Mouse (Mus musculus) bone marrow macrophage, adult 2 months (primary cell): ENCODE results near the gene Tmem121b. TPM values are rescaled to one million over a fixed set of nuclear protein-coding genes. Genes with fewer than 3 reads are reported as not detected.

Source experiments
- H3K27ac ChIP-seq: 2 replicates; pipeline ENCODE4 v1.5.1; 2012; ENCODE audit warnings: low read depth, low read length; ENCODE audit not compliant: insufficient read depth
- H3K4me1 ChIP-seq: 2 replicates; pipeline ENCODE4 v1.6.1; 2012; ENCODE audit warnings: low read length; ENCODE audit not compliant: control insufficient read depth, insufficient read depth
- H3K4me3 ChIP-seq: 2 replicates; pipeline ENCODE4 v1.5.1; 2012; ENCODE audit warnings: mild to moderate bottlenecking, low read length, moderate library complexity; ENCODE audit not compliant: insufficient read depth
- CTCF ChIP-seq: IDR thresholded peaks from 2 replicates; pipeline ENCODE4 v1.5.1; 2012; ENCODE audit warnings: low read depth, mild to moderate bottlenecking, low read length, moderate library complexity
- POLR2A ChIP-seq: IDR thresholded peaks from 2 replicates; pipeline ENCODE4 v1.6.1; 2012; ENCODE audit warnings: mild to moderate bottlenecking, low read depth, low read length, borderline replicate concordance
- polyA plus RNA-seq: library from polyadenylated mRNA; stranded (reverse); fragments of >200 nt; gene quantifications from 2 replicates; pipeline ENCODE4 v1.2.4, GENCODE M21; 2012; ENCODE audit not compliant: missing spikeins, insufficient read depth, insufficient read length

Gene Tmem121b
- polyA plus RNA-seq, 1 experiment: not detected

DNA sequence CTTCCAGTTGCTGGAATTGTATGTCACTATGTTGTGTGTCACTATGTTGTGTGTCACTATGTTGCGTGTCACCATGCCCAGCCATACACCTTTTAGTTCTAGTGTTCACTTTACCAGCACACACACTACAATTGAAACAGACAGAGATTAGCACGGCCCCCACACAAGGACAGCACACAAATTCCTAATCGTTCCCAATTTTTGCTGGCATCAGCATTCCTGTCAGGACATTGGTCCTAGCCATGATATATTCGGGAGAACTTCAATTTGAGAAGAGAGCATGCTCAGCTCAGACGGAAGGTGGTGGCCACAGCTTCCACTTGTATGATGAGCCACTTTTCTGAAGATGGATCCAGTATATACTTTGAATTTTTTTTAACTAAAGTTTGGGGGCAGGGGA lies 31.2 kb upstream of the Tmem121b start:
- no peaks in the 10 kb centered on the region for H3K4me1 ChIP-seq
- H3K27ac ChIP-seq: no peak overlapping the region
- TF ChIP-seq POLR2A (no peak), CTCF (no peak)
- no peak overlapping the region for H3K4me3 ChIP-seq

- no peak for TF ChIP-seq CTCF
- TF ChIP-seq POLR2A: no peak
- Histone ChIP-seq H3K4me3 (no peak overlapping the region), H3K27ac (no peak overlapping the region), H3K4me1 (no peaks in the 10 kb centered on the region)
These were observed 26.0 kb upstream of the Tmem121b start for GRCm38 (mm10) chr6:120519647-120520046.

DNA sequence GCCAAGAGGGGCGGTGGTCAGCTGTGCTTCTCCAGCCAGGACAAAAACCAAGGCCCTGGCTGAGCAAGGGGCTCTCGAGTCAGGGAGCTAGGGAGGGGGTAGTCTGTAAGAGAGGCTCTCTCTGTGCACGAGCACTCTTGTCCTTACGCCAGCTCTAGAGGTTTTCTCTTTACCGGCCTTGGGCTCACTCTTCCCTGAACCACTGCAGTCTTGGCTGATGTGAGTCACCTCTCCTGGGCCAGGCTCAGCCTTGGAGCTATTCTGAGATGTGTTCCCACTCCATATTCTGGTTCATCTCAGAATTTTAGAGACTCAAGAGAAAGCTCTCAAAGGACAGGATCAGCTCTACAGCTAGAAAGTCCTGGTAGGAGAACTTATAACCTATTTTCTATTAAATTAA lies 23.7 kb upstream of the Tmem121b start:
- Histone ChIP-seq H3K27ac (no peak overlapping the region), H3K4me3 (no peak overlapping the region), H3K4me1 (no peaks in the 10 kb centered on the region)
- TF ChIP-seq POLR2A (no peak), CTCF (no peak)

- H3K4me3 ChIP-seq: no peak overlapping the region
- H3K27ac ChIP-seq: no peak overlapping the region
- TF ChIP-seq CTCF: no peak
- H3K4me1 ChIP-seq: no peaks in the 10 kb centered on the region
These were observed 23.3 kb upstream of the Tmem121b start for GRCm38 (mm10) chr6:120516879-120517278.

- no peak overlapping the region for H3K27ac ChIP-seq
- H3K4me3 ChIP-seq: no peak overlapping the region
- TF ChIP-seq CTCF (no peak), POLR2A (no peak)
- no peaks in the 10 kb centered on the region for H3K4me1 ChIP-seq
These were observed 22.8 kb upstream of the Tmem121b start for GRCm38 (mm10) chr6:120516422-120516821.

GRCm38 (mm10) chr6:120511212-120511611 lies 17.6 kb upstream of the Tmem121b start:
- no peak overlapping the region for H3K27ac ChIP-seq
- H3K4me1 ChIP-seq: no peaks in the 10 kb centered on the region
- H3K4me3 ChIP-seq: no peak overlapping the region
- TF ChIP-seq CTCF (no peak), POLR2A (no peak)

GRCm38 (mm10) chr6:120510425-120510824 lies 16.8 kb upstream of the Tmem121b start:
- Histone ChIP-seq H3K4me3 (no peak overlapping the region), H3K27ac (no peak overlapping the region), H3K4me1 (no peaks in the 10 kb centered on the region)
- TF ChIP-seq CTCF (no peak), POLR2A (no peak)

DNA sequence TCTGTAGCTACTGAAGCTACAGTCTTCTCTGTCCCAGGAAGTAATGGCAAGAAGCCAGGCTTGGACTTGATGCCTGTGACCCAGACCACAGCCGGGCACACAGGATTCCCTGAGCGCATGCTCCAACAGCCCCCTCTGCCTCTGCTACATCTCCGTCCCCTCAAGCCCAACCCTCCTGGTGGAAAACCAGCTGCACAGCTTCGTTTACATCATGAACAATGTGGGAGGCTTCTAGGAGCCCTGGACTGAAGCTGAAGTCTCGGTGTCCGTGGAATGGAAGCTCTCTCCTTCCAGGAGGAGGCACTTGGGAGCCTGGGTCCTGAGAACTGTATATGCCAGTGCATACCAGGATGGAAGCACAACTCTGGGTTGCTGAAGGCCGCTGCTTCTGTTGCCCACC lies 16.4 kb upstream of the Tmem121b start:
- no peak overlapping the region for H3K4me3 ChIP-seq
- H3K27ac ChIP-seq: no peak overlapping the region
- no peak for TF ChIP-seq POLR2A
- no peak for TF ChIP-seq CTCF
- H3K4me1 ChIP-seq: no peaks in the 10 kb centered on the region

DNA sequence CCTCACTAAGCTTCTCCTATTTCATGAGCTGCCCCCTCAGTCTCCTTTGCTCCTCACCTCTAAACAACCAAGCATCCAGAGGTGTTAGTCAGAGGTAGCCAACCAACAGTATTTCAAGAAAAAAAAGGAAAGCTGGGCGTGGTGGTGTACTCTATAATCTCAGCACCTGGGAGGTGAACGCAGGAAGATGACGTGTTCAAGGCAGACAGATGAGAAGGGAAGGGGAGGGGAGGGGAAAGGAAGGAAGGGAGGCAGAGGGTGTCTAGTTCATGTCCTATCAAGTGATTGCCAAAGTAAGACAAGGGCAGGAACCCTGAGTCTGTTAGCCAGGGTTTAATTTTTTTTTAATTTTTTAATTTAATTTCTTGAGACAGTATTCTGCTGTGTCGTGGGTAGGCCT lies 15.0 kb upstream of the Tmem121b start:
- Histone ChIP-seq H3K4me3 (no peak overlapping the region), H3K27ac (no peak overlapping the region), H3K4me1 (no peaks in the 10 kb centered on the region)
- TF ChIP-seq CTCF (no peak), POLR2A (no peak)

DNA sequence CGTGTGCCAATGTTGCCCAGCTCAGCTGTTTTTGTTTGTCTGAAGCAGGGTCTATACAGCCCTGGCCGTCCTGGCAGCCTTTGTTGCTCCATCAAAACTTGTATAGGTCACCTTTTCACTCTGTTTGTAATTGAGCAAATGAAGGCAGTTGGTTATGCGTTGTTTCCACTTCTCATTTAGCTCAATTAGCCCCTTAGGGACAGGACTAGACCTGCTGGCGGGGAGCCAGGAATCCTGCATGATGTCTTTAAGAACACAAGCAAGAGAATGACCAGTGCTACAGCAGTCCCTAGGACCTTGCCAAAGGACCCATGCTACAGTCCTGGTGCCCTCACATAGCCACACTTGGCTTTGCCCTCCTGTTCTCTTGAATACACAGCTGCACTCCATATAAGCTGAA lies 11.9 kb upstream of the Tmem121b start:
- Histone ChIP-seq H3K4me1 (no peaks in the 10 kb centered on the region), H3K4me3 (no peak overlapping the region), H3K27ac (no peak overlapping the region)
- TF ChIP-seq CTCF: no peak

- H3K27ac ChIP-seq: no peak overlapping the region
- no peaks in the 10 kb centered on the region for H3K4me1 ChIP-seq
- TF ChIP-seq POLR2A (no peak), CTCF (no peak)
- H3K4me3 ChIP-seq: no peak overlapping the region
These were observed 10.4 kb upstream of the Tmem121b start for GRCm38 (mm10) chr6:120504051-120504450.

GRCm38 (mm10) chr6:120496544-120496943 lies 2.9 kb upstream of the Tmem121b start:
- H3K27ac ChIP-seq: no peak overlapping the region
- no peak overlapping the region for H3K4me3 ChIP-seq
- no peak for TF ChIP-seq POLR2A
- no peak for TF ChIP-seq CTCF

More at GRCm38 (mm10) chr6:120496544-120496943, 2.9 kb upstream of the Tmem121b start:
- no peaks in the 10 kb centered on the region for H3K4me1 ChIP-seq
